Mouse (Mus musculus) frontal cortex, postnatal 36 days (tissue): Measurements from ENCODE around the gene D030056L22Rik.

Experiments used
- DNase-seq, 2 experiments: peaks; one replicate each; pipeline ENCODE4 v3.0.0; 2022; ENCODE audit warnings: low spot score in 2 of 2

Gene D030056L22Rik

GRCm38 (mm10) chr19:18731077-18731476 is 18.1 kb downstream of the D030056L22Rik start:
- no peak for DNase-seq

GRCm38 (mm10) chr19:18735901-18736300 is 22.9 kb downstream of the D030056L22Rik start:
- DNase-seq = no peak

- no peak for DNase-seq
Observed at GRCm38 (mm10) chr19:18739146-18739545, 26.2 kb downstream of the D030056L22Rik start.

- no peak for DNase-seq
Observed at GRCm38 (mm10) chr19:18743946-18744345, 31.0 kb downstream of the D030056L22Rik start.

GRCm38 (mm10) chr19:18746576-18747340 is 33.8 kb downstream of the D030056L22Rik start:
- DNase-seq = peak; percentile 6 to 17

- no peak for DNase-seq
Observed at GRCm38 (mm10) chr19:18747379-18747778, 34.4 kb downstream of the D030056L22Rik start.

GRCm38 (mm10) chr19:18749598-18750339 is 36.8 kb downstream of the D030056L22Rik start, which contains the start of gene Trpm6:
Gene Trpm6 (plus strand): TSS chr19:18749983.
- no peak for DNase-seq

GRCm38 (mm10) chr19:18757191-18757590 is 44.2 kb downstream of the D030056L22Rik start:
- DNase-seq = no peak

- DNase-seq = no peak
Observed at GRCm38 (mm10) chr19:18757706-18758105, 44.7 kb downstream of the D030056L22Rik start.

- DNase-seq = no peak
Observed at GRCm38 (mm10) chr19:18758269-18758668, 45.3 kb downstream of the D030056L22Rik start.

GRCm38 (mm10) chr19:18758916-18759315 is 45.9 kb downstream of the D030056L22Rik start:
- DNase-seq = no peak

- DNase-seq = no peak
Observed at GRCm38 (mm10) chr19:18766399-18766798, 53.4 kb downstream of the D030056L22Rik start.
